Mouse (Mus musculus): ENCODE data around the gene Nup210. TPM values are rescaled to one million over a fixed set of nuclear protein-coding genes. Genes with fewer than 3 reads are reported as not detected.

Nup210 gene
- total and polyA plus RNA-seq, 3 experiments = 46.3 to 394 (median 71.5) TPM

- TF ChIP-seq CHD1 (IDR thresholded peaks at IDR 0.05; ENCODE audit: low read depth, low read length) = no peak
- TF ChIP-seq MEF2A (IDR thresholded peaks at IDR 0.05; ENCODE audit: extremely low read depth, insufficient replicate concordance, low read depth, low read length, poor library complexity, severe bottlenecking) = no peak
- TF ChIP-seq ELF1 (IDR thresholded peaks at IDR 0.05; ENCODE audit: low read depth, low read length) = no peak
Measured at GRCm38 (mm10) chr6:91125228-91125585, 8.6 kb upstream of the Nup210 start (continued).

GRCm38 (mm10) chr6:91124286-91125227, 7.9 kb upstream of the Nup210 start:
- H3K9me3 ChIP-seq (replicated peaks; ENCODE audit: insufficient read depth, low read length) = no peaks in the 10 kb centered on the region
- DNase-seq (ENCODE audit: low read depth, low spot score) = no peak
- H3K36me3 ChIP-seq (ENCODE audit: control insufficient read depth in 1 of 2, insufficient read depth in 2 of 2, low read length in 2 of 2) = peaks cover 0 to 11% of the 10 kb centered on the region in 2 experiments; a peak in 2 of 4 replicates
- peaks cover 2 to 16% of the 10 kb centered on the region in 2 experiments; a peak in 3 of 4 replicates for H3K4me1 ChIP-seq (ENCODE audit: control insufficient read depth in 1 of 2, insufficient read depth in 2 of 2, low read length in 2 of 2)
- no peaks in the 10 kb centered on the region for H3K79me2 ChIP-seq (ENCODE audit: control insufficient read depth, insufficient read depth, low read length, poor library complexity)
- TF ChIP-seq NELFE (IDR thresholded peaks at IDR 0.05; ENCODE audit: low read depth, low read length) (no peak), RAD21 (IDR thresholded peaks at IDR 0.05; ENCODE audit: low read depth, low read length) (no peak), UBTF (IDR thresholded peaks at IDR 0.05; ENCODE audit: borderline replicate concordance, insufficient read depth, low read depth, low read length) (no peak), POLR2AphosphoS5 (IDR thresholded peaks at IDR 0.05; ENCODE audit: borderline replicate concordance, low read depth, low read length) (no peak), USF2 (IDR thresholded peaks at IDR 0.05; ENCODE audit: borderline replicate concordance in 1 of 2, insufficient read depth in 1 of 2, low read depth in 1 of 2, low read length in 2 of 2) (no peak), CTCF (IDR thresholded peaks at IDR 0.05 in 2 of 3, conservative IDR thresholded peaks at IDR 0.05 in 1 of 3; ENCODE audit: control insufficient read depth in 1 of 3, insufficient read depth in 1 of 3, low read depth in 2 of 3, low read length in 3 of 3, poor library complexity in 1 of 3, severe bottlenecking in 1 of 3) (no peak), GATA1 (IDR thresholded peaks at IDR 0.05; ENCODE audit: low read depth, low read length) (peak; percentile 59), TBP (IDR thresholded peaks at IDR 0.05; ENCODE audit: low read depth, low read length) (no peak), MAX (IDR thresholded peaks at IDR 0.05; ENCODE audit: low read length) (no peak), TCF12 (IDR thresholded peaks at IDR 0.05; ENCODE audit: low read depth, low read length) (peak; percentile 38; the same call in 1 of the 2 replicates), EP300 (IDR thresholded peaks at IDR 0.05; ENCODE audit: low read depth in 1 of 2, low read length in 2 of 2) (peak in 1 of 2 experiments; percentile 15; a peak in 1 of 4 replicates), NRF1 (IDR thresholded peaks at IDR 0.05; ENCODE audit: insufficient read depth, low read depth, low read length, poor library complexity, severe bottlenecking) (no peak), RCOR1 (IDR thresholded peaks at IDR 0.05; ENCODE audit: low read depth, low read length) (peak; percentile 85)
- no peak overlapping the region for H3K9ac ChIP-seq (ENCODE audit: control insufficient read depth, low read depth, low read length, poor library complexity, severe bottlenecking)
- no peak overlapping the region for H3K4me3 ChIP-seq (ENCODE audit: control insufficient read depth in 1 of 2, insufficient read depth in 1 of 2, low read depth in 2 of 2, low read length in 2 of 2)
- no peak overlapping the region for H3K27ac ChIP-seq (ENCODE audit: control insufficient read depth, low read depth, low read length)
- H3K27me3 ChIP-seq (ENCODE audit: control insufficient read depth in 1 of 2, insufficient read depth in 2 of 2, low read length in 2 of 2) = peaks cover 0 to 2% of the 10 kb centered on the region in 2 experiments; a peak in 3 of 4 replicates
